Mouse (Mus musculus): ENCODE data around the gene Elof1.

GRCm38 (mm10) chr9:22124169-22124568, 7.2 kb upstream of the Elof1 start:
- TF ChIP-seq CTCF (IDR thresholded peaks at IDR 0.05; ENCODE audit: low read depth) (no peak), EP300 (IDR thresholded peaks at IDR 0.05; ENCODE audit: low read depth) (no peak)
